Mouse (Mus musculus) mouse trophoblast stem cell (cell line): Measurements from ENCODE around the gene Gm21913.
"Not testable (repeated sequence)": the region's sequence is repeated elsewhere in the genome, so short reads cannot be mapped to it uniquely, and the experiment has no call there.

Experiments used
- in situ Hi-C, 2 experiments: fragments of 300-500 bp; cut with MseI, MboI; formaldehyde crosslinking; loops; 2 replicates in 1 of 2; 3 replicates in 1 of 2; pipeline ENCODE4 v1.15.1; 2025

Gene Gm21913

DNA sequence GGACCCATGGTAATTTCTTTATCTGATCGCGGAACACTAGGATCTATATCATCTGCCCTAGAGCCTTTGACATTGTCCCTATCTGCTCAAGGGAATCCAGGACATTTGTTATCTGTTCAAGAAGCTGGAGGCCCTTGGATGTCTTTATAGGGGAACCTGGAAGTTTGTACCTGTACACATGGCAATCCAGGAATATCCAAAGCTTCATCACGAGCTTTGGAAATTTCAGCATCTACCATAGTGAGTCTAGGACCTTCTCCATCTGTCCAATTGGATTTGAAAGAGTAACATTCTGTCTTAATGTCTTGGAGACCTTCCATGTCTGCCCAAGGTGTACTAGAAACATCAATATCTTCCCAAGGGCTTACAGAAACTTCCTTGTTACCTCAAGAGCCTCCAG is at the start of gene Gm21913:
Gene Gm21913 (plus strand): TSS at position 301 of the 400 bp plus-strand sequence.
- in situ Hi-C loops, result not testable (repeated sequence)
